Mouse (Mus musculus) hindbrain, embryonic 12.5 days (tissue): ENCODE measurements around the gene Ppl. TPM values are rescaled to one million over a fixed set of nuclear protein-coding genes. Genes with fewer than 3 reads are reported as not detected.

Source experiments
- ATAC-seq: fragments of 200-750 bp; cut with Nextera tagmentation; 2 replicates; pipeline ENCODE4 v1.8.0; 2017; ENCODE audit warnings: moderate TSS enrichment; ENCODE audit not compliant: low FRiP score
- H3K27ac ChIP-seq: fragments of 300-500 bp; sonication (generic); 2 replicates; pipeline ENCODE4 v1.5.1; 2016; ENCODE audit warnings: mild to moderate bottlenecking
- H3K27me3 ChIP-seq: fragments of 300-500 bp; sonication (generic); 2 replicates; pipeline ENCODE4 v1.6.1; 2016; ENCODE audit warnings: mild to moderate bottlenecking
- H3K36me3 ChIP-seq: fragments of 300-500 bp; sonication (generic); 2 replicates; pipeline ENCODE4 v1.6.1; 2016; ENCODE audit warnings: mild to moderate bottlenecking
- H3K4me1 ChIP-seq: fragments of 300-500 bp; sonication (generic); 2 replicates; pipeline ENCODE4 v1.6.1; 2016
- H3K4me2 ChIP-seq: fragments of 300-500 bp; sonication (generic); replicated peaks from 2 replicates; pipeline ENCODE4 v1.6.1; 2016; ENCODE audit warnings: mild to moderate bottlenecking
- H3K4me3 ChIP-seq: fragments of 300-500 bp; sonication (generic); 2 replicates; pipeline ENCODE4 v1.5.1; 2016; ENCODE audit warnings: mild to moderate bottlenecking
- H3K9ac ChIP-seq: fragments of 300-500 bp; sonication (generic); 2 replicates; pipeline ENCODE4 v1.6.1; 2016; ENCODE audit warnings: mild to moderate bottlenecking, moderate library complexity
- H3K9me3 ChIP-seq: fragments of 300-500 bp; sonication (generic); replicated peaks from 2 replicates; pipeline ENCODE4 v1.6.1; 2016; ENCODE audit warnings: mild to moderate bottlenecking
- WGBS: fragments of 180-500 bp; shearing (Covaris S2); methylation state at CpG from one replicate; pipeline ENCODE4 v1.1.7; 2016; 5-methylcytosine and 5-hydroxymethylcytosine counted together
- polyA plus RNA-seq: library from polyadenylated mRNA; unstranded; fragments of >200 nt; fragmentation: Nextera tagmentation; extraction: Ambion mirVana; gene quantifications from 2 replicates; pipeline ENCODE4 v1.2.1, GENCODE M21; 2016

The Ppl gene
- polyA plus RNA-seq, 1 experiment from 2014 or later = 1.7 TPM

DNA sequence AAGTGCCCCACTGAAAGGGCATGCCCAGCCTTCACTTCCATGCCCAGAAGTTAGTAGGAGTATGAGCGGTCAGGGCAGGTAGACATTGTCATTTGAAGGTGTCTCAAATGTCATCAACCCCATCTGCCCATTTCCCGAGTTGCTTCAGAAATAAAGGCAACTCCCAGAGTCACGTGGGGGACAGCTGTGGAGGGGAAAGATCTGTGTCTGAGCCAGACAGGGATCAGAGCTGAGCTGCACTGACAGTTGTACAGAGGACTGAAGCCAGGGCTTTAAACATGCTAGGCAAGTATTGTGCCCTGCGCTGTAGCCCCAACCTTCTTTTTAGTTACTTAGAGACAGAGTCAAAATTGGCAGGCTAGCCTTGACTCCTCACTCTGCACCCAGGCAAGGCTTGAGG, 12.4 kb downstream of the Ppl start:
- H3K36me3 ChIP-seq = no peaks in the 10 kb centered on the region
- peaks cover 3% of the 10 kb centered on the region; the same call in 1 of the 2 replicates for H3K4me1 ChIP-seq
- no peak overlapping the region for H3K4me2 ChIP-seq
- peaks cover 7% of the 10 kb centered on the region; the same call in 1 of the 2 replicates for H3K27me3 ChIP-seq
- H3K4me3 ChIP-seq = no peak overlapping the region
- no peak for ATAC-seq
- no peaks in the 10 kb centered on the region for H3K9me3 ChIP-seq
- H3K9ac ChIP-seq = no peak overlapping the region
- 79% methylated on average over 4 of the region's 4 CpGs for WGBS
- no peak overlapping the region for H3K27ac ChIP-seq

DNA sequence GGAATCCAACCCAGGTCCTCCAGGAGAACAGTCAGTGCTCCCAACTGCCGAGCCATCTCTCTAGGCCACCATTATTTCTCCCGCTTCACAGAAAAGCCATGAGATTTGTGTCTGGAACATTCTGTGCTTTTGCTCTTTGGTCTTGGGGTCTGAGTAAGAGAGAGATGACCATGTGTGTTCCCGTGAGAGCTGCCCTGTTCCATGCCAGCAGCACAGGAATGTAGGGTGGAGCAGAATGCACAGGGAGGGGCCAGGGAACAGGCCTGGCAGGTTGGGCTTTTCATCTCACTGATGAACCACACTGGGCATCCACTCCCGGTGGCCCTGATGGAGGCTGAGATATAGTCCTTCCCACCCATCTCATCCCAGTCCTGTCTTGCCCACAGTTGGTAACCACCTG, 12.8 kb downstream of the Ppl start:
- H3K9me3 ChIP-seq = no peaks in the 10 kb centered on the region
- no peak overlapping the region for H3K9ac ChIP-seq
- H3K36me3 ChIP-seq = no peaks in the 10 kb centered on the region
- H3K4me3 ChIP-seq = no peak overlapping the region
- no peak overlapping the region for H3K4me2 ChIP-seq
- H3K4me1 ChIP-seq = peaks cover 3% of the 10 kb centered on the region; the same call in 1 of the 2 replicates
- no peak overlapping the region for H3K27ac ChIP-seq
- no peak for ATAC-seq
- WGBS = 88% methylated on average over 4 of the region's 4 CpGs
- H3K27me3 ChIP-seq = peaks cover 7% of the 10 kb centered on the region; the same call in 1 of the 2 replicates

GRCm38 (mm10) chr16:5113582-5113981, 18.6 kb downstream of the Ppl start:
- H3K27ac ChIP-seq = no peak overlapping the region
- no peak overlapping the region for H3K9ac ChIP-seq
- no peaks in the 10 kb centered on the region for H3K36me3 ChIP-seq
- no peaks in the 10 kb centered on the region for H3K9me3 ChIP-seq
- H3K4me3 ChIP-seq = no peak overlapping the region
- H3K27me3 ChIP-seq = no peaks in the 10 kb centered on the region
- H3K4me2 ChIP-seq = no peak overlapping the region
- WGBS = 73% methylated on average over 2 of the region's 2 CpGs
- no peaks in the 10 kb centered on the region for H3K4me1 ChIP-seq
- no peak for ATAC-seq

DNA sequence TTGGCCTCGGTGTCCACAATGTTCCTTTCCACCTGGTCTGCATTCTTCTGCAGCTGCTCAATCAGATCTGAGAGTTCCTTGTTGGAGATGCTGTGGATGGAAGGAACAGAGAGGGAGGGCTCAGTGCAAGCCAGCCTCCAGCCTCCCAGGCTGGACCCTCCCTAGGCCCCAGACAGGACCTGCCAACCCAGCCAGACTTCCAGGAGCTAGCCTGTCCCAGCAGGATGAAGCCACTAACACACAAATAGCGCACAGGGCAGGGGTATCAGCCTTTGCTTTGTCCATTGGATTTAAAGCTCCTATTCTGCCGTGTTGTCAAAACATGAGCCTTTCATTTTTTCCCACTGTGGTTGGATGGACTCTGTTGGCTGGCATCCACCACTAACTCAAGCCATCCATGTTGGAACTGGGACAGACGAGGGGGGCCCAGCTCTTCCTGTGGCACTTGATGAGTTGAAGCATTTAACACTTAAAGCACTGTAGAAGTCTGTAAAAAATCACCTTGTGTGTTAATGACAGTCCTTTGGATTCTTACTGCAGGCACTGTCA, 19.1 kb downstream of the Ppl start:
- Histone ChIP-seq H3K4me1 (no peaks in the 10 kb centered on the region), H3K27ac (no peak overlapping the region), H3K4me2 (no peak overlapping the region), H3K4me3 (no peak overlapping the region), H3K27me3 (no peaks in the 10 kb centered on the region), H3K9ac (no peak overlapping the region), H3K36me3 (no peaks in the 10 kb centered on the region), H3K9me3 (no peaks in the 10 kb centered on the region)
- 75% methylated on average over 4 of the region's 4 CpGs for WGBS
- ATAC-seq = no peak

DNA sequence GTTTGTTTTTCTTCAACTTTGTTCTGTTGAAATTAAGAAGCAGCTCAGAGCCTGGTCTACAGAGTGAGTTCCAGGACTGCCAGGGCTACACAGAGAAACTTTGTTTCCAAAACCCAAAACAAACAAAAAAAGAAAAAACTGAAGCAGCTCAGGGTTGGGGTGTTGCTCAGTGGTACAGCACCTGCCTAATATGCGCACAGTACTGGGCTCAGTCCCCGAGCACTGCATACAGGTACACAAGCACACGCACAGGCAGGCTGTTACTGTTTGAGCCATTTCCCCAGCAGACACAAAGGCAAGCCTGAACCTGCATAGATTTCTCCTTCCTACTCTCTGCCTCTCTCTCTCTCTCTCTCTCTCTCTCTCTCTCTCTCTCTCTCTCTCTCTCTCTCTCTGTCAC, 21.2 kb downstream of the Ppl start:
- no peak overlapping the region for H3K27ac ChIP-seq
- H3K4me2 ChIP-seq = no peak overlapping the region
- no peaks in the 10 kb centered on the region for H3K27me3 ChIP-seq
- no peak for ATAC-seq
- H3K4me3 ChIP-seq = no peak overlapping the region
- no peaks in the 10 kb centered on the region for H3K4me1 ChIP-seq
- H3K9me3 ChIP-seq = no peaks in the 10 kb centered on the region
- 90% methylated on average over 3 of the region's 3 CpGs for WGBS
- H3K36me3 ChIP-seq = no peaks in the 10 kb centered on the region
- H3K9ac ChIP-seq = no peak overlapping the region

- H3K9ac ChIP-seq = no peak overlapping the region
- H3K4me1 ChIP-seq = no peaks in the 10 kb centered on the region
- 76% methylated on average over 7 of the region's 7 CpGs for WGBS
- H3K4me2 ChIP-seq = no peak overlapping the region
- H3K9me3 ChIP-seq = no peaks in the 10 kb centered on the region
- H3K27me3 ChIP-seq = no peaks in the 10 kb centered on the region
- no peak overlapping the region for H3K4me3 ChIP-seq
- H3K36me3 ChIP-seq = no peaks in the 10 kb centered on the region
- no peak for ATAC-seq
- H3K27ac ChIP-seq = no peak overlapping the region
Observed at GRCm38 (mm10) chr16:5109877-5110276, 22.3 kb downstream of the Ppl start.

- no peak overlapping the region for H3K27ac ChIP-seq
- ATAC-seq = no peak
- no peaks in the 10 kb centered on the region for H3K4me1 ChIP-seq
- no peaks in the 10 kb centered on the region for H3K9me3 ChIP-seq
- no peaks in the 10 kb centered on the region for H3K36me3 ChIP-seq
- 72% methylated on average over 6 of the region's 6 CpGs for WGBS
- H3K9ac ChIP-seq = no peak overlapping the region
- H3K4me2 ChIP-seq = no peak overlapping the region
- H3K4me3 ChIP-seq = no peak overlapping the region
- H3K27me3 ChIP-seq = no peaks in the 10 kb centered on the region
Observed at GRCm38 (mm10) chr16:5101000-5101399, 31.2 kb downstream of the Ppl start.

DNA sequence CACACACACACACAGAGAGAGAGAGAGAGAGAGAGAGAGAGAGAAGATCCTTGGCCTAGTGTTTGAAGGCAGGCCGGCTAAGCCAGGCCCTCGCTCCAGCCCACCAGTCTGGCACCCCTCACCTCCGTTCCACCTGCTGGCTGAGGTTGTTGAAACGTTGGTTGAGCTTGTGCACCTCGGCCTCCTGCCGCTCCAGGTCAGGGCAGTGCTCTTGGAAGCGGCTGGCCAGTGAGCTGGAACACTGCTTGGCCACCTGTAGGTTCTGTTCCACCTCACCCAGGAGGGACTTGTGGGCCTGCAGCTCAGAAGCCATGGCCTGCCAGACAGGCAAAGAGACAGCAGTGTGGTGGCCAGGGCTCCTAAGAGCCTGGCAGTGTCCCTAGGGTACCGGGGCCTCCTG, 35.7 kb downstream of the Ppl start:
- Histone ChIP-seq H3K36me3 (no peaks in the 10 kb centered on the region), H3K27ac (no peak overlapping the region), H3K9me3 (no peaks in the 10 kb centered on the region), H3K4me1 (no peaks in the 10 kb centered on the region), H3K4me3 (no peak overlapping the region), H3K27me3 (no peaks in the 10 kb centered on the region), H3K4me2 (no peak overlapping the region), H3K9ac (no peak overlapping the region)
- 85% methylated on average over 8 of the region's 8 CpGs for WGBS
- ATAC-seq = no peak

DNA sequence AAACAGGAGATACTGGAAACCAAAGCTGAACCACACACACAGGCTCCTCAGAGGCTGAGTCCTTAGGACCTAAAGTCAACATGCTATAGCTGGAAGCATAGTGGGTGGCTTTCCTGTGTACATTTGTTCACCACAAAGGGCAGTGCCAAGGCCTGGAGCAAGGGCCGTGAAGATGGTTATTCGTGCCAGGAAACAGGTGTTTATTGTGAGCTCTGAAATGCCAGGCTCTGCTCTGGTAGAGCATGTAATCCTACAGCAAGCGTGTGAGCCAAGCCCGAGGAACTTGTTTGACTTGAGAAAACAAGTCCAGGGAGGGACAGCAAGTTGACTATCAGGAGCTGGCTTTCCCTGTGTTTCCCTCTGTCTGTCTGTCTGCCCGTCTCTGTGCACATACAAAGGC, 38.9 kb downstream of the Ppl start:
- ATAC-seq = no peak
- Histone ChIP-seq H3K4me2 (no peak overlapping the region), H3K27me3 (no peaks in the 10 kb centered on the region), H3K4me1 (no peaks in the 10 kb centered on the region), H3K4me3 (no peak overlapping the region), H3K27ac (no peak overlapping the region), H3K36me3 (peaks cover 11% of the 10 kb centered on the region), H3K9me3 (no peaks in the 10 kb centered on the region), H3K9ac (no peak overlapping the region)
- WGBS = 92% methylated on average over 5 of the region's 5 CpGs

DNA sequence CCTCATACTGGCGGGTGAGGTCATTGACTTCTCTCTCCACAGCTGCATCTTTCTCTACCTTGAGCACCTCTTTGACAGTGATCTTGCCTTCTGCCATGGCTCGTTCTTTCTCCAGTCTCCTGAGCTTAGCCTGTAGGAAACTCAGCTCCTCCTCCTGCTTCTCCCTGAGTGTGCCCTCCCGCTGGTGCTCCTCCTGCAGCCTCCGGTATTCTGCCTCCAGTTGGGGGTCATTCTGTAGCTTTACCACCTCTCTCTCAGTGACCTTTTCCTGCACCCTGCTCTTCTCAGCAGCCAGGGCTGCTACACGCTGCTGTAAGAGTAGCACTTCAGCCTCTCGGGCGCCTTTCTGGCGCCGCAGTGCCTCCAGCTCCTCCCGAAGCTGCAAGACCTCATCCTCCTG, 43.2 kb downstream of the Ppl start:
- H3K9ac ChIP-seq = no peak overlapping the region
- peaks cover 53% of the 10 kb centered on the region for H3K36me3 ChIP-seq
- ATAC-seq = no peak

GRCm38 (mm10) chr16:5086179-5086578, 46.0 kb downstream of the Ppl start:
- H3K36me3 ChIP-seq = peaks cover 79% of the 10 kb centered on the region

More for the DNA sequence above, 43.2 kb downstream of the Ppl start:
- no peak overlapping the region for H3K4me3 ChIP-seq
- 71% methylated on average over 10 of the region's 10 CpGs for WGBS
- no peaks in the 10 kb centered on the region for H3K4me1 ChIP-seq
- no peak overlapping the region for H3K4me2 ChIP-seq
- H3K9me3 ChIP-seq = no peaks in the 10 kb centered on the region
- no peak overlapping the region for H3K27ac ChIP-seq
- H3K27me3 ChIP-seq = no peaks in the 10 kb centered on the region

GRCm38 (mm10) chr16:5085196-5085595, 47.0 kb downstream of the Ppl start:
- 93% methylated on average over 4 of the region's 4 CpGs for WGBS
- no peak for ATAC-seq
- H3K4me3 ChIP-seq = no peak overlapping the region

More at GRCm38 (mm10) chr16:5086179-5086578, 46.0 kb downstream of the Ppl start:
- 100% methylated on average over 2 of the region's 2 CpGs for WGBS
- H3K4me1 ChIP-seq = no peaks in the 10 kb centered on the region
- H3K4me2 ChIP-seq = no peak overlapping the region
- no peaks in the 10 kb centered on the region for H3K27me3 ChIP-seq
- H3K9ac ChIP-seq = no peak overlapping the region
- no peak overlapping the region for H3K27ac ChIP-seq
- H3K9me3 ChIP-seq = no peaks in the 10 kb centered on the region
- H3K4me3 ChIP-seq = no peak overlapping the region
- ATAC-seq = no peak

GRCm38 (mm10) chr16:5074341-5074740, 57.9 kb downstream of the Ppl start:
- H3K4me1 ChIP-seq = no peaks in the 10 kb centered on the region
- H3K27me3 ChIP-seq = no peaks in the 10 kb centered on the region
- H3K36me3 ChIP-seq = peaks cover 93% of the 10 kb centered on the region
- H3K27ac ChIP-seq = no peak overlapping the region
- no peaks in the 10 kb centered on the region for H3K9me3 ChIP-seq
- no peak overlapping the region for H3K4me2 ChIP-seq
- no peak overlapping the region for H3K9ac ChIP-seq
- no peak for ATAC-seq
- H3K4me3 ChIP-seq = no peak overlapping the region
- 92% methylated on average over 5 of the region's 5 CpGs for WGBS

More at GRCm38 (mm10) chr16:5085196-5085595, 47.0 kb downstream of the Ppl start:
- Histone ChIP-seq H3K4me1 (no peaks in the 10 kb centered on the region), H3K36me3 (peaks cover 81% of the 10 kb centered on the region), H3K9me3 (no peaks in the 10 kb centered on the region), H3K4me2 (no peak overlapping the region), H3K27me3 (no peaks in the 10 kb centered on the region), H3K9ac (no peak overlapping the region), H3K27ac (no peak overlapping the region)
